15 mouse cellular contexts compared by ENCODE assay signal in genomic region chr11:112480360-112480759, GRCm38 (mm10).
A peak's percentile ranks its signal among the peaks of the same experiment; 100 is the strongest.
DNase-seq lines count a peak whose midpoint lies in the region; ATAC-seq lines count a peak whose summit lies in the region.
"Had no signal": no experiment of that assay in that cellular context is flagged by ENCODE, and none has a peak within 500 bp of the region (broad histone marks: within the 10 kb centered on the region; RNA-seq: fewer than 3 reads in every experiment).

No protein-coding gene starts in this region.

- intact Hi-C loops in left cerebral cortex, postnatal 4 days (cut with DNase I) = no loop called here

- DNase-seq in forebrain, embryonic 10.5 days (ENCODE audit: extremely low spot score, low spot score) = no peak
- DNase-seq in forebrain, embryonic 11.5 days (ENCODE audit: low spot score) = no peak
- DNase-seq in limb, embryonic 11.5 days (ENCODE audit: low spot score) = peak; percentile 24
- no peak for DNase-seq in limb, embryonic 10.5 days (ENCODE audit: low spot score)
- peak; percentile 18 for DNase-seq in mesoderm, embryonic 11.5 days (ENCODE audit: low read depth, low spot score)
- no peak for DNase-seq in left cerebral cortex, postnatal 4 days
- DNase-seq in adipocyte (ENCODE audit: low spot score) = no peak
- DNase-seq: B cell, adult 2 months; heart, postnatal 14 days; kidney, adult 9 months; lung, adult 2 months; spleen, adult 18-20 months had no signal

- no peaks in the 10 kb centered on the region for H3K36me3 ChIP-seq in forebrain, embryonic 10.5 days (replicated peaks)
- no peaks in the 10 kb centered on the region for H3K36me3 ChIP-seq in forebrain, embryonic 11.5 days (ENCODE audit: control insufficient read depth, insufficient read depth, low read length)
- H3K36me3 ChIP-seq in limb, embryonic 11.5 days (ENCODE audit: control insufficient read depth, insufficient read depth, low read length) = no peaks in the 10 kb centered on the region
- H3K36me3 ChIP-seq in limb, embryonic 10.5 days = no peaks in the 10 kb centered on the region
- H3K36me3 ChIP-seq in forebrain, embryonic 16.5 days (ENCODE audit: control insufficient read depth, insufficient read depth) = no peaks in the 10 kb centered on the region
- H3K36me3 ChIP-seq: embryonic facial prominence, embryonic 12.5 days had no signal

- peak overlapping the region; percentile 20; the same call in 1 of the 2 replicates for H3K27ac ChIP-seq in forebrain, embryonic 10.5 days
- H3K27ac ChIP-seq in forebrain, embryonic 11.5 days (ENCODE audit: low read depth, low read length) = no peak overlapping the region
- H3K27ac ChIP-seq in limb, embryonic 11.5 days (replicated peaks; ENCODE audit: low read depth, low read length) = no peak overlapping the region
- H3K27ac ChIP-seq in limb, embryonic 10.5 days = no peak overlapping the region; the same call in 1 of the 2 replicates
- H3K27ac ChIP-seq in forebrain, embryonic 16.5 days (ENCODE audit: low read length) = no peak overlapping the region
- H3K27ac ChIP-seq: embryonic facial prominence, embryonic 12.5 days; left cerebral cortex, adult 2 months had no signal

- no peak overlapping the region for H3K9ac ChIP-seq in forebrain, embryonic 11.5 days (ENCODE audit: low read length)
- no peak overlapping the region for H3K9ac ChIP-seq in limb, embryonic 11.5 days (ENCODE audit: low read length)
- H3K9ac ChIP-seq in forebrain, embryonic 16.5 days (replicated peaks; ENCODE audit: low read depth, low read length) = no peak overlapping the region
- H3K9ac ChIP-seq: embryonic facial prominence, embryonic 12.5 days had no signal

- WGBS in forebrain, embryonic 10.5 days = 87% methylated on average over 11 of the region's 11 CpGs
- 85% methylated on average over 11 of the region's 11 CpGs for WGBS in forebrain, embryonic 11.5 days
- 74% methylated on average over 11 of the region's 11 CpGs for WGBS in limb, embryonic 11.5 days
- WGBS in limb, embryonic 10.5 days = 86% methylated on average over 11 of the region's 11 CpGs
- 60% methylated on average over 11 of the region's 11 CpGs for WGBS in forebrain, embryonic 16.5 days

- peaks cover 8% of the 10 kb centered on the region for H3K4me1 ChIP-seq in forebrain, embryonic 10.5 days
- H3K4me1 ChIP-seq in forebrain, embryonic 11.5 days (replicated peaks; ENCODE audit: control insufficient read depth, insufficient read depth, low read length) = no peaks in the 10 kb centered on the region
- H3K4me1 ChIP-seq in limb, embryonic 11.5 days (ENCODE audit: control insufficient read depth, insufficient read depth, low read length) = no peaks in the 10 kb centered on the region
- peaks cover 12% of the 10 kb centered on the region for H3K4me1 ChIP-seq in limb, embryonic 10.5 days
- H3K4me1 ChIP-seq in forebrain, embryonic 16.5 days (replicated peaks; ENCODE audit: control insufficient read depth, insufficient read depth, low read length) = peaks cover 3% of the 10 kb centered on the region; the same call in 1 of the 2 replicates
- H3K4me1 ChIP-seq: embryonic facial prominence, embryonic 12.5 days had no signal

- no peaks in the 10 kb centered on the region for H3K27me3 ChIP-seq in forebrain, embryonic 10.5 days (ENCODE audit: poor library complexity, severe bottlenecking)
- H3K27me3 ChIP-seq in forebrain, embryonic 11.5 days (ENCODE audit: control insufficient read depth, insufficient read depth, low read length) = no peaks in the 10 kb centered on the region
- no peaks in the 10 kb centered on the region for H3K27me3 ChIP-seq in limb, embryonic 11.5 days (ENCODE audit: control insufficient read depth, insufficient read depth, low read length)
- H3K27me3 ChIP-seq in limb, embryonic 10.5 days (ENCODE audit: low read depth, poor library complexity, severe bottlenecking) = no peaks in the 10 kb centered on the region
- H3K27me3 ChIP-seq in forebrain, embryonic 16.5 days (replicated peaks; ENCODE audit: control insufficient read depth, insufficient read depth, low read length) = no peaks in the 10 kb centered on the region
- H3K27me3 ChIP-seq: embryonic facial prominence, embryonic 12.5 days had no signal

- no peak overlapping the region for H3K4me2 ChIP-seq in forebrain, embryonic 11.5 days (ENCODE audit: low read depth, low read length, severe bottlenecking)
- no peak overlapping the region for H3K4me2 ChIP-seq in limb, embryonic 11.5 days (ENCODE audit: low read depth, severe bottlenecking)
- peak overlapping the region; percentile 24; the same call in 1 of the 2 replicates for H3K4me2 ChIP-seq in forebrain, embryonic 16.5 days (ENCODE audit: low read length)
- H3K4me2 ChIP-seq: embryonic facial prominence, embryonic 12.5 days had no signal

- no peak for ATAC-seq in forebrain, embryonic 11.5 days (replicated peaks; ENCODE audit: low FRiP score)
- no peak for ATAC-seq in limb, embryonic 11.5 days (ENCODE audit: insufficient number of reproducible peaks, low FRiP score, low TSS enrichment, low read depth)
- no peak for ATAC-seq in forebrain, embryonic 16.5 days

- no peaks in the 10 kb centered on the region for H3K9me3 ChIP-seq in forebrain, embryonic 10.5 days
- H3K9me3 ChIP-seq in forebrain, embryonic 11.5 days (ENCODE audit: control insufficient read depth, low read length) = no peaks in the 10 kb centered on the region
- H3K9me3 ChIP-seq in limb, embryonic 11.5 days (ENCODE audit: control insufficient read depth, low read length) = no peaks in the 10 kb centered on the region
- H3K9me3 ChIP-seq in limb, embryonic 10.5 days (replicated peaks) = no peaks in the 10 kb centered on the region
- H3K9me3 ChIP-seq in forebrain, embryonic 16.5 days (ENCODE audit: control insufficient read depth, low read length) = no peaks in the 10 kb centered on the region
- H3K9me3 ChIP-seq: embryonic facial prominence, embryonic 12.5 days had no signal

- H3K4me3 ChIP-seq in forebrain, embryonic 10.5 days = no peak overlapping the region
- no peak overlapping the region for H3K4me3 ChIP-seq in forebrain, embryonic 11.5 days (ENCODE audit: low read depth, low read length)
- no peak overlapping the region for H3K4me3 ChIP-seq in limb, embryonic 11.5 days (ENCODE audit: low read depth, low read length)
- no peak overlapping the region for H3K4me3 ChIP-seq in limb, embryonic 10.5 days
- no peak overlapping the region for H3K4me3 ChIP-seq in forebrain, embryonic 16.5 days (replicated peaks; ENCODE audit: low read length)
- H3K4me3 ChIP-seq: embryonic facial prominence, embryonic 12.5 days; left cerebral cortex, adult 2 months had no signal

Comparison
In these comparisons a context has a peak if more than half of its experiments do, and no peak if none do; other contexts are left out.
1. DNase-seq: peak in limb, embryonic 11.5 days (single experiment) and mesoderm, embryonic 11.5 days (single experiment); none in forebrain, embryonic 10.5 days (single experiment), forebrain, embryonic 11.5 days (single experiment), limb, embryonic 10.5 days (single experiment), left cerebral cortex, postnatal 4 days (single experiment) and adipocyte (single experiment).